Mouse (Mus musculus) stomach, postnatal 0 days (tissue): ENCODE results near the gene Neb.

Source experiments
- CTCF ChIP-seq: IDR thresholded peaks from 2 replicates; pipeline ENCODE4 v1.5.1; 2016; ENCODE audit warnings: antibody characterized with exemption, low read depth, mild to moderate bottlenecking, moderate library complexity
- EP300 ChIP-seq: optimal IDR thresholded peaks from 2 replicates; pipeline ENCODE3; 2016; ENCODE audit warnings: antibody characterized with exemption

DNA sequence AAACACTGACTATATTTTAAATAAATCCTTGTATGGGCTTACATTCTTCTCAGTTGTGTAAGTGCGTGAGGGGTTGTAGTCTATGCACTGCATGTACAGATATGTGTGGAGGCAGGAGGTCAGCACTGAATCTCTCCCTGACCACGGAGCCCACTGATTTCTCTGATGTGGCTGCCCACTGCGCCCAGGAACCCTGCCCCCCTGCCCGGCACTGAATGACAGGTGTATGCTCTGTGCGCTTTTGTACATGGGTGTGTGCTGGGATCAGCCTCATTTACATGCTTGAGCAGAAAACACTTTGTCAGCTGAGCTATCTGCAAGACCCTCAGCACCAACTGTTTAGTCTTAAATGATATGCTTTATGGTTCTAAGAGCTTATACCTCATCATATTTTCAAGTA, 27.0 kb upstream of the Neb start:
- TF ChIP-seq CTCF (no peak), EP300 (no peak)
